Mouse (Mus musculus): ENCODE measurements around the gene Pcdh8. TPM values are rescaled to one million over a fixed set of nuclear protein-coding genes. Genes with fewer than 3 reads are reported as not detected.

The Pcdh8 gene
- polyA plus RNA-seq, 1 experiment from 2014 or later: 0.42 TPM

DNA sequence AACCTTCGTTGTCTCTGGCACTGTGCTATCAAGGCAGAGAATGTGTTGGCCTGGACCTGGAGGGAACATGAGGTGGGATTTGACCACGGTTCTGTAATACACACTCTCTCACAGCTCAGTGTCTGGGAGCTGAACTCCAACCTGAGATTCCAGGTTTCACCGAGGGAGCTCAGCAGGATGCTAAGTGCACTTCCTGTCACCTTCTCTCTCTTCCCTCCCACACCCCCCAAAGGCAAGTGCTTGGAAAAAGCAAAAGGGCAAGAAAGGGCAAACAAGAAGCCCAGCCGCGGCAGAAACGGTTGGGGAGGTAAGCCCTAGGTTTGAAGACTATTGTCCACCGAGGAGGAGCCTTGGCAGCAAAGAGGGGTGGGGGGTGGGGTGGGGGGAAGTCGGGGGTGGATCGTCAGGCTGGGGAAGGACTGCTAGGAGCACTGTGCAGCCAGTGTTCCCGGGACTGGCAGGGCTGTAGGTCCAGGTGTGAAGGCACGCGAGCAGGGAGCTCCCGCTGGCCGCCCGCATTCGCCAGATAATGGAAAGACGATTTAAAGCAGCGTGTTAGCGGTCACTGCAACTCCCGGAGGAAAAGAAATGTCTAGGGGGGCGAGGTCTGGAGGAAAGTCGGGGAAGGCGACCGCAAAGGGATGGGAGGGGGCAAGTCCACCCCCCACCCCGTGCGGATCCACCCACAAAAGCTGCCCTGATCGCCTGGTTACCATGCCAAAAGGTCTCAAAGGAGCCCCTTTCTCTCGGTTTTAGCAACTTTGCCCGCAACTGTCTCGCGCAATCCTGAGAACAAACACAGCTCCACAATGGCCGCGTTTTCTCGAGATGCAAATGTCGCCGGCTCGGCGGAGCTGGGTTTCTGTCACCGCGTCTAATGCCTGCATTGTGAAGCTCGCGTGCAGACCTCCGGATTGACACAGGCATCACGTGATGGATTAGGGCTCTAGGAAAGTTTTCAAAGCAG is 2.6 kb upstream of the Pcdh8 start:
- no peaks in the 10 kb centered on the region for H3K36me3 ChIP-seq
- peak overlapping the region; percentile 82 for H3K4me2 ChIP-seq
- H3K4me3 ChIP-seq: peak overlapping the region; percentile 48
- peaks cover 75% of the 10 kb centered on the region for H3K27me3 ChIP-seq (replicated peaks)
- no peak for ATAC-seq (ENCODE audit: insufficient number of reproducible peaks, low FRiP score)
- peak overlapping the region; percentile 46; the same call in 1 of the 2 replicates for H3K9ac ChIP-seq
- 0 out of 2 replicates have a peak, but pooled peaks cover 3% of the 10 kb centered on the region for H3K9me3 ChIP-seq (replicated peaks)
- WGBS: under 1% methylated on average over 44 of the region's 44 CpGs
- peaks cover 31% of the 10 kb centered on the region for H3K4me1 ChIP-seq (replicated peaks)
- H3K27ac ChIP-seq (ENCODE audit: poor library complexity, severe bottlenecking): no peak overlapping the region

DNA sequence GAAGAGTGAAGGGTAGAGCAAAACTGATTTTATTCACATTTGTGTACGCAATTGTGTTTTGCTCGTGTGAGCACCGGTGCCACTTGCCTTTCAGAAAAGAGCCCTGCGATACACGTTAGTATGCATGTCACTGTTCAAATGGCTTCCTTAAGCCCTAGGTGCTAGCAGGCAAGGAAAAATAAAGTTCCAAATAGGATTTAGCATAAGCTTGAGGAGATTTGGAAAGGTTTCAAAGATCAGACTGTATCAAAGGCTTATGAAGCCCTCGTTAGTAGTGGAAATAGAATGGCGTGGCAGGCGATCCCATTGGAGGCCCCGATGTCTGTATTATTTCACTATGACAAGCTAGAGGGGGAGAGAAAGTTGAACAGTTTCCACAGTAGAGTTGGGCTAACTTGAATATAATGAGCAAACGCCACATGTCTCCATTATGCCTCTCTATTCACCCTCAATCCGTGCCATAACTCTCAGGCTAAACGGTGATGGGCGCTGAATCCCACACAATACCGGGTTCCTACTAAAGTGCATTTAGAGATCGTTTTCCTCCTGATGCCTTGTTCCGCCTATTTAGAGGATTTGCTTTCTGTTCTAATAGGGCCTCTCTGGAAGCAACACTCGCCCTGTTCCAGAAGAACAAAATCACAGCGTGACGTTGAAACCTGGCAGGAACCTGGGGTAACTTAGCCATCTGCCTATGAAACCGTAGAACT is 845 bp upstream of the Pcdh8 start:
- H3K9me3 ChIP-seq (replicated peaks): 0 out of 2 replicates have a peak, but pooled peaks cover 3% of the 10 kb centered on the region
- H3K4me3 ChIP-seq: peak overlapping the region; percentile 50
- no peak overlapping the region for H3K9ac ChIP-seq
- peaks cover 85% of the 10 kb centered on the region for H3K27me3 ChIP-seq (replicated peaks)
- H3K27ac ChIP-seq (ENCODE audit: poor library complexity, severe bottlenecking): no peak overlapping the region
- peaks cover 38% of the 10 kb centered on the region for H3K4me1 ChIP-seq (replicated peaks)
- peak overlapping the region; percentile 92 for H3K4me2 ChIP-seq
- no peak for ATAC-seq (ENCODE audit: insufficient number of reproducible peaks, low FRiP score)
- 2% methylated on average over 20 of the region's 20 CpGs for WGBS
- H3K36me3 ChIP-seq: no peaks in the 10 kb centered on the region

- WGBS: 4% methylated on average over 62 of the region's 62 CpGs
- peak; percentile 39 for ATAC-seq (ENCODE audit: insufficient number of reproducible peaks, low FRiP score)
- no peak overlapping the region for H3K27ac ChIP-seq (ENCODE audit: poor library complexity, severe bottlenecking)
- H3K9me3 ChIP-seq (replicated peaks): 0 out of 2 replicates have a peak, but pooled peaks cover 3% of the 10 kb centered on the region
- peak overlapping the region; percentile 92 for H3K4me2 ChIP-seq
- no peak overlapping the region for H3K9ac ChIP-seq
- peaks cover 90% of the 10 kb centered on the region for H3K27me3 ChIP-seq (replicated peaks)
- H3K4me1 ChIP-seq (replicated peaks): peaks cover 38% of the 10 kb centered on the region
- H3K4me3 ChIP-seq: peak overlapping the region; percentile 50
- no peaks in the 10 kb centered on the region for H3K36me3 ChIP-seq
Measured at GRCm38 (mm10) chr14:79770306-79771093, 612 bp downstream of the Pcdh8 start.

- 0 out of 2 replicates have a peak, but pooled peaks cover 3% of the 10 kb centered on the region for H3K9me3 ChIP-seq (replicated peaks)
- H3K27me3 ChIP-seq (replicated peaks): peaks cover 89% of the 10 kb centered on the region
- peak; percentile 42 for ATAC-seq (ENCODE audit: insufficient number of reproducible peaks, low FRiP score)
- no peak overlapping the region for H3K9ac ChIP-seq
- no peaks in the 10 kb centered on the region for H3K36me3 ChIP-seq
- H3K27ac ChIP-seq (ENCODE audit: poor library complexity, severe bottlenecking): no peak overlapping the region
- H3K4me2 ChIP-seq: peak overlapping the region; percentile 92
- peaks cover 38% of the 10 kb centered on the region for H3K4me1 ChIP-seq (replicated peaks)
- WGBS: 2% methylated on average over 46 of the region's 46 CpGs
- peak overlapping the region; percentile 50 for H3K4me3 ChIP-seq
Measured at GRCm38 (mm10) chr14:79769618-79770017, 1.5 kb downstream of the Pcdh8 start.

DNA sequence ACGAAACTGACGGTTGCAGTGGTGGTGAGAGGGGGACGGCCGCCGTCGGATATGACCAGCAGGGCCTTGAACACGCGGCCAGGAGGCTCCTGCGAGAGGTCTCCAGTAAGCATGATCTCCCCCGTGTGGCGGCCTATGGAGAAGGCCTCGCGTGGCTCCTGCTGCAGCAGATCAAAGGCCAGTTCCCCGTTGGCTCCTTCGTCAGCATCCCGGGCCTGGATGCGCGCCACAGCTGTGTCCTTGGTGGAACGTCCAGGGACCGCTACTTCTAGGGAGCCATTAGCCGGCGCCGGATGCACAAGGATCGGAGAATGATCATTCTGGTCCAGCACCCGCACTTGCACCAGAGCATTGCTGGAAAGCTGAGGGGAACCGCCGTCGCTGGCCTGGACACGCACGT is 2.1 kb downstream of the Pcdh8 start:
- no peak for ATAC-seq (ENCODE audit: insufficient number of reproducible peaks, low FRiP score)
- WGBS: 8% methylated on average over 30 of the region's 30 CpGs

DNA sequence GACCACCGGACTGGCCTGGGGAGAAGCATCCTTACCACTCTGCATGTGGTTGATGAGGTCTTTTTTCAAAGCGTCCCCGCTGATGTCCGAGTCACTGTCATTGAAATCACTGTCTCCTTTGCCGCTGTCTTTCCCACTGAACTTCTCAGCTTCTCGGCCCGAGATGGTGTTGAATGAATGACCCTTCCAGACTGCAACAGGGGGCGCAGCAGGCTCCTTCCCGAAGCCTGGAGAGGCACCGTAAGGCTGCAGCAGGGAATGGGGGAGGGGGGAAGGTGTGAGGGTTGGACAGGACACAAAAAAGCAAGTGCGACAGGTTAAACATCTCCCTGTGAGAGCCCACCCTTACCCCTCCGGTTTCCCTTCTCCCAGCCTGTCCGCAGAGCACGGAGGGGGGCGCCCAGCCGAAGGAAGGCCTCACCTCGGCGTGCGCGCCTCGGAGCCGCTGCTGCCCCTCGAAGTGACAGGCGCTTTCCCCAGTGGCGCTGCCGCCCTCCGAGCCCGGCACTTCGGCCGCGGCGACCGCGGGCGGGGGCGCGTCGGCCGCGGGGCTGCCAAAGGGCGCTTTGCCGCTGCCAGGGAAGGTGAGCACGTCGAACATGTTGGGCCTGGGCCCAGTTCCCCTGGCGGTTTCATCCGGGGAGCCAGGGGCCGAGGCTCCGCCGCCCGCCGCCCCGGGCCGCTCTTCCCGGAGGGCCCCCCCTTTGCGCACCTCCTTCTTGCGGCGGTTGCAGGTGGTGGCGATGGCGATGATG is 2.9 kb downstream of the Pcdh8 start:
- no peak for ATAC-seq (ENCODE audit: insufficient number of reproducible peaks, low FRiP score)
- no peaks in the 10 kb centered on the region for H3K36me3 ChIP-seq
- H3K4me1 ChIP-seq (replicated peaks): peaks cover 32% of the 10 kb centered on the region
- no peak overlapping the region for H3K9ac ChIP-seq
- H3K27ac ChIP-seq (ENCODE audit: poor library complexity, severe bottlenecking): no peak overlapping the region
- H3K27me3 ChIP-seq (replicated peaks): peaks cover 77% of the 10 kb centered on the region
- WGBS: 5% methylated on average over 58 of the region's 59 CpGs
- peak overlapping the region; percentile 29 for H3K4me3 ChIP-seq
- 0 out of 2 replicates have a peak, but pooled peaks cover 3% of the 10 kb centered on the region for H3K9me3 ChIP-seq (replicated peaks)
- peak overlapping the region; percentile 51 for H3K4me2 ChIP-seq

More for the DNA sequence above, 2.1 kb downstream of the Pcdh8 start:
- peak overlapping the region; percentile 29 for H3K4me3 ChIP-seq
- H3K9ac ChIP-seq: no peak overlapping the region
- H3K27me3 ChIP-seq (replicated peaks): peaks cover 84% of the 10 kb centered on the region
- H3K9me3 ChIP-seq (replicated peaks): 0 out of 2 replicates have a peak, but pooled peaks cover 3% of the 10 kb centered on the region
- H3K27ac ChIP-seq (ENCODE audit: poor library complexity, severe bottlenecking): no peak overlapping the region
- peak overlapping the region; percentile 92 for H3K4me2 ChIP-seq
- peaks cover 38% of the 10 kb centered on the region for H3K4me1 ChIP-seq (replicated peaks)
- H3K36me3 ChIP-seq: no peaks in the 10 kb centered on the region

GRCm38 (mm10) chr14:79767601-79768000 is 3.5 kb downstream of the Pcdh8 start:
- H3K4me3 ChIP-seq: no peak overlapping the region
- ATAC-seq (ENCODE audit: insufficient number of reproducible peaks, low FRiP score): no peak
- H3K27ac ChIP-seq (ENCODE audit: poor library complexity, severe bottlenecking): no peak overlapping the region
- H3K4me1 ChIP-seq (replicated peaks): peaks cover 32% of the 10 kb centered on the region
- no peak overlapping the region for H3K4me2 ChIP-seq
- H3K36me3 ChIP-seq: no peaks in the 10 kb centered on the region
- 13% methylated on average over 11 of the region's 11 CpGs for WGBS
- no peak overlapping the region for H3K9ac ChIP-seq
- peaks cover 70% of the 10 kb centered on the region for H3K27me3 ChIP-seq (replicated peaks)
- 0 out of 2 replicates have a peak, but pooled peaks cover 3% of the 10 kb centered on the region for H3K9me3 ChIP-seq (replicated peaks)

DNA sequence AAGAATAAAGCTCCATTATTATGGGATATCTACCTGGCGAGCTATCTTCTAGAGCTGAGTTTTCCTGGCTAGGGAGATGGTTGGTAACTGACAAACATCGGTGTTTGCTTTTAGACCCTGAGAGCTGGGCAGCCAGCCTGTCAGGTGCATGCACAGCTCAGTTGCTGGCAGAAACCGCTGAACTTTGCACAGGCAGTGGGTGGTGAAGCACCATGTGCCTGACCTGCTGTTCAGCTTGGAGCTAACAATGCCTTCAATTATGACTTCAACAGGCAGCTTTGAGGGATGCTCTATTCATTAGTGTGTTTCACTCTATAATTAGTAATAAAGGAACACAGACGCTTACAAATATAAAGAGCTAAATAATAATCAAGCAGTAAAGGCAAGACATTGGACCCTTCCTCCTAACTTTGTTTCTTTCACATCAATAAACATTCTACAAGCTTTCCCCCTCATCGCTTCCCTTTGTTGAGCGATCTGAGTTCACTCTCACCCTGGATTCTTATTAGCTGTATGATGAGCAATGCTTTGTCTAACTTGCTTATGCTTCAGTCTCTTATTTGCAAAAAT is 5.8 kb downstream of the Pcdh8 start:
- Histone ChIP-seq H3K27ac (ENCODE audit: poor library complexity, severe bottlenecking) (no peak overlapping the region), H3K4me1 (replicated peaks) (peaks cover 14% of the 10 kb centered on the region), H3K9ac (no peak overlapping the region), H3K27me3 (replicated peaks) (peaks cover 50% of the 10 kb centered on the region), H3K4me2 (no peak overlapping the region), H3K36me3 (no peaks in the 10 kb centered on the region), H3K9me3 (replicated peaks) (0 out of 2 replicates have a peak, but pooled peaks cover under 1% of the 10 kb centered on the region), H3K4me3 (no peak overlapping the region)
- no peak for ATAC-seq (ENCODE audit: insufficient number of reproducible peaks, low FRiP score)
- 73% methylated on average over 6 of the region's 6 CpGs for WGBS

GRCm38 (mm10) chr14:79754601-79755222 is 16.4 kb downstream of the Pcdh8 start:
- Histone ChIP-seq H3K27ac (ENCODE audit: poor library complexity, severe bottlenecking) (no peak overlapping the region), H3K9ac (no peak overlapping the region), H3K4me1 (replicated peaks) (no peaks in the 10 kb centered on the region), H3K27me3 (replicated peaks) (no peaks in the 10 kb centered on the region), H3K9me3 (replicated peaks) (no peaks in the 10 kb centered on the region), H3K4me2 (no peak overlapping the region), H3K4me3 (no peak overlapping the region), H3K36me3 (no peaks in the 10 kb centered on the region)
- no peak for ATAC-seq (ENCODE audit: insufficient number of reproducible peaks, low FRiP score)
- whole genome bisulfite sequencing: 65% methylated on average over 13 of the region's 13 CpGs

Measured in heart, embryonic 12.5 days (tissue).